Mouse (Mus musculus): ENCODE results near the gene D13Ertd608e. TPM values are rescaled to one million over a fixed set of nuclear protein-coding genes. Genes with fewer than 3 reads are reported as not detected.
A peak's percentile ranks its signal among the peaks of the same experiment; 100 is the strongest.
"Not testable (repeated sequence)": the region's sequence is repeated elsewhere in the genome, so short reads cannot be mapped to it uniquely, and the experiment has no call there.

The D13Ertd608e gene
- total and polyA plus RNA-seq, 2 experiments from 2014 or later, result not detected

DNA sequence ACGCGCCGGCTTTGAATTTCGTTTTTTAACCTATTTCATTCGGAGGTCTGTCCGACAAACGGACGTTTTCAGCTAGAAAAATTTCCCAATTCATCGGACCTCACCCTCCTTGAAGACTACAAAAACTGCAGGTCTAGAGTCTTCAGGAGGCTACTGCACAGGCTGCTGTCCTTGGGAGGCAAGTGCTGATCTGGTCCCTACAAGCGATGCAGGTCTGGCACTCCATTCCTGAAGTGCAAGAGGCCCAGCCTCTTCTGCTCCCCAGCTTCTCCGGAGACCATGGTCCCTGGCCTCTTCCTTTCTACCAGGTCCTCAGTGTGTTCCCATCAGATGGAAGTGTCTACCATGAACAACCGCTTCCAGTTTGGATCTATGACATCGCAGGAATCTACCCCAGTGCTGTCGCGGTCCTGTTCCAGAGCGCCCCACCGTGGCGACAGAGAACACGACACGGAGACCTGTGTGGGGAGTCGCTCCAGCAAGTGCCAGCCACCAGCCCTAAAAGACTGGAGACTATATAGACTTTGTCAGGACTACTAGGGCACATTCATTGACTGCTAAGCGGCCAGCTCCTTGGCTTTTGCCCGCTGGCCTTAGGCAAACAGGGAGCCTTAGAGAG, 2.0 kb downstream of the D13Ertd608e start:
- H3K36me3 ChIP-seq (ENCODE audit: insufficient read depth, low read length); H3K4me3 ChIP-seq (ENCODE audit: low read length); H3K27me3 ChIP-seq (ENCODE audit: insufficient read depth, low read length); H3K9me3 ChIP-seq (ENCODE audit: low read length); H3K4me2 ChIP-seq (ENCODE audit: low read depth, low read length); H3K27ac ChIP-seq; H3K4me1 ChIP-seq (ENCODE audit: insufficient read depth, low read length); H3K9ac ChIP-seq (replicated peaks; ENCODE audit: low read length): not testable (repeated sequence)
- peak; percentile 58 for TF ChIP-seq CTCF (IDR thresholded peaks at IDR 0.05; ENCODE audit: low read depth)
- ATAC-seq (peak; percentile 62), DNase-seq (ENCODE audit: low spot score) (peak; percentile 54)
- 10% methylated on average over 14 of the region's 23 CpGs for WGBS

DNA sequence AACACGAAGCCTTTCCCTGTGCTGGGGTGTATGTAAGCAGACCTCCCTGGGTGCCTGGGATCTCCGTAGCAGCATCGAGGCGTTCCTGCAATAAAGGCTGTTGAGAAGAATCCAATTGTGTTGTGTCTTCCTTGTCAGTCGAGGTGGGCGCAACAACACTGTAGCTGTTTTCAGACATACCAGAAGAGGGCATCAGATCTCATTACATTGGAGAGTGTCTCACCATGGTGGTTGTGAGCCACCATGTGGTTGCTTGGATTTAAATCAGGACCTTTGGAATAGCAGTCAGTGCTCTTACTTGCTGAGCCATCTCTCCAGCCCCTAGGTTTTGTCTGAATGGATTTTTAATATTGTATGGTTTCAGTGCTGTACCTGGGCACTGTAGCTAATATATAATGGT, 4.2 kb downstream of the D13Ertd608e start:
- H3K4me2 ChIP-seq (ENCODE audit: low read depth, low read length); H3K9ac ChIP-seq (replicated peaks; ENCODE audit: low read length); H3K4me3 ChIP-seq (ENCODE audit: low read length); H3K27me3 ChIP-seq (ENCODE audit: insufficient read depth, low read length); H3K27ac ChIP-seq; H3K36me3 ChIP-seq (ENCODE audit: insufficient read depth, low read length); H3K9me3 ChIP-seq (ENCODE audit: low read length); H3K4me1 ChIP-seq (ENCODE audit: insufficient read depth, low read length): not testable (repeated sequence)
- ATAC-seq (peak; percentile 62), DNase-seq (ENCODE audit: low spot score) (peak; percentile 34)
- peak; percentile 67 for TF ChIP-seq CTCF (IDR thresholded peaks at IDR 0.05; ENCODE audit: low read depth)
- 20% methylated on average over 6 of the region's 6 CpGs for WGBS

DNA sequence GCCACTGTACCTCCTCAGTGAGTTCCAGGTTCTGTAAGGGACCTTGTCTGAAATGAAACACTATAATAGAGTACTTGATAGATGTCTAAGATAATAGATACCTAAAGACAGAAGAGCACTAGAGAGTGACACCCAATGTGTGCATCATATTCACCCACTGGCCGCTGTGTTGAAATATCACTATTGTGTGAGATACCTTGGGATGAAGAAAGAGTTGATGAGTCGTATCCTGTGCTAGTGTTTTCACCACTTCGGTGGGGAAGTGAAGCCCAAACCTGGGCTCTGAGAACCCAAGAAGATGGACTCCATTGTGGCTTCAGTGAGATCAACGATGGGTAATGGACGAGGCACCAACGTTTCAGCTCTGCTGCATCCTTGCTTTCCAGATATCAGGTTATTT, 26.6 kb downstream of the D13Ertd608e start:
- not testable (repeated sequence) for H3K9ac ChIP-seq (replicated peaks; ENCODE audit: low read length); H3K27ac ChIP-seq; H3K9me3 ChIP-seq (ENCODE audit: low read length); ATAC-seq; H3K4me2 ChIP-seq (ENCODE audit: low read depth, low read length); DNase-seq (ENCODE audit: low spot score); H3K4me3 ChIP-seq (ENCODE audit: low read length); H3K27me3 ChIP-seq (ENCODE audit: insufficient read depth, low read length); H3K36me3 ChIP-seq (ENCODE audit: insufficient read depth, low read length); H3K4me1 ChIP-seq (ENCODE audit: insufficient read depth, low read length)
- WGBS, result no CpG with 5 or more reads among the region's 6 CpGs

DNA sequence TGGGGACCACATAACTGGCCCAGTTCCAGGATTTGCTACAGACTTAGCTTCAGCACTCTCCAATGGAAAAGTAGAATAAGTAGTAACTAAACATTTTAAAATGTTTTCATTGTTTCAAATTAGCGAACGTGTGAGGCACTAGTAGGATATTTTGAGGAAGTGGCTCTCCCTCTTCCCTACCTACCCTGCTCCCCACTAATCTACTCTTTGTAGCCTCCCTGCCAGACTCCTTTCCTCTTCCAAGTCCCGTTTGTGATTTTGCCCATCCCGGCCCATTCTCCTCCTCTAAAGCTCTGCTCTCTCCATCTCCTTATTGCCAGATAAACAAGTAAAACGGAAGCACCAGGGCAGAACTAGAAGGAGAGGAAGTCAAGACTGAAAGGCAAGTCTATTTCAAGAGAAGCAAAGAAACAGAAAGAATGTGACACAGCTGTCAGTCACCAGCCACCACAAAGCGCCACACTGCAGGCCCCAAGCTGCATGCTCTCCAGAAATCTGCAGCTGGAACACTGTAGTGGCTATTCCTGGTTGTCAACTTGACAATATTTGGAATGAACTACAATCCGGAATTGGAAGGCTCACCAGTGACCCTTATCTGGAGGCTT, 28.7 kb downstream of the D13Ertd608e start:
- not testable (repeated sequence) for ATAC-seq; H3K27me3 ChIP-seq (ENCODE audit: insufficient read depth, low read length); H3K4me2 ChIP-seq (ENCODE audit: low read depth, low read length); H3K4me1 ChIP-seq (ENCODE audit: insufficient read depth, low read length); H3K36me3 ChIP-seq (ENCODE audit: insufficient read depth, low read length); H3K9ac ChIP-seq (replicated peaks; ENCODE audit: low read length); DNase-seq (ENCODE audit: low spot score); H3K9me3 ChIP-seq (ENCODE audit: low read length); H3K4me3 ChIP-seq (ENCODE audit: low read length); H3K27ac ChIP-seq
- WGBS, result 81% methylated on average over 6 of the region's 7 CpGs

DNA sequence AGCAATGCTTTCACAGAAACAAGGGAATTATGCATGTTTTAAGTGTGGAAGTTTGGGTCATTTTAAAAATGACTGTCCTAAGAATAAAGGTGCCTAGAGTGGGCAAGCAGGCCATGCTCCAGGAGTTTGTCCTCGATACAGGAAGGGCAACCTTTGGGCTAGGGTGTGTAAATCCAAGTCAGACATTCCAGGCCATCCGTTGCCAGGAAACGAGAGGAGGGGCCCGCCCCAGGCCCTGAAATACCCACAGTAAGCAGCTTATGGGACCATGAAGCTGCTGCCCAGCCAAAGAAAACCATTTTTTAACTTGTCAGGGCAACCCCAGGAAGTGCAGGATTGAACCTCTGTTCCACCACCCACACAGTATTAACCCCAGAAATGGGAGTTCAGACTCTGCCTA, 51.1 kb downstream of the D13Ertd608e start:
- not testable (repeated sequence) for DNase-seq (ENCODE audit: low spot score); H3K27ac ChIP-seq; H3K9me3 ChIP-seq (ENCODE audit: low read length); H3K4me3 ChIP-seq (ENCODE audit: low read length); H3K4me2 ChIP-seq (ENCODE audit: low read depth, low read length); H3K4me1 ChIP-seq (ENCODE audit: insufficient read depth, low read length); H3K9ac ChIP-seq (replicated peaks; ENCODE audit: low read length); H3K27me3 ChIP-seq (ENCODE audit: insufficient read depth, low read length); ATAC-seq; H3K36me3 ChIP-seq (ENCODE audit: insufficient read depth, low read length)
- 33% methylated on average over 4 of the region's 4 CpGs for WGBS

DNA sequence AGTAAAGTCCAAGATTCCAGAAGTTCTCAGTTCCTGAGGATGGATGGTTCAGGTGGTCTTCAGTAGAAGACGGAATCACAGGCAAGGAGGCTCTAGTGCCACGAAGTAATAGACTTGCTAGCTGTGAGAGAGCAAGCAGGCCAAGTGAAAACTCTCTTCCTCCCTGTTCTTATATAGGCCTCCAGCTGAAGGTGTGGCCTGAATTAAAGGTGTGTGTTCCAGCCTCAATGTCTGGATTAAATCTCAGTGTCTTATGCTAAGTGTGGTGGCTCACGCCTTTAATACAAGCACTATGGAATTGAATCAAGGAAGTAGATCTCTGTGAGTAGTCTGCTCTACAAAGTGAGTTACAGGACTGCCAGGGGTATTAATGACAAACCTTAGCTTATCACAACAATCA, 58.9 kb downstream of the D13Ertd608e start, which contains the start of gene Tcstv1:
Gene Tcstv1 (minus strand): TSS at position 101 of the 400 bp plus-strand sequence.
- not testable (repeated sequence) for H3K27me3 ChIP-seq (ENCODE audit: insufficient read depth, low read length); DNase-seq (ENCODE audit: low spot score); ATAC-seq; H3K4me1 ChIP-seq (ENCODE audit: insufficient read depth, low read length); H3K4me2 ChIP-seq (ENCODE audit: low read depth, low read length); H3K27ac ChIP-seq; H3K36me3 ChIP-seq (ENCODE audit: insufficient read depth, low read length); H3K9ac ChIP-seq (replicated peaks; ENCODE audit: low read length); H3K9me3 ChIP-seq (ENCODE audit: low read length); H3K4me3 ChIP-seq (ENCODE audit: low read length)
- WGBS, result 86% methylated on average over 3 of the region's 3 CpGs

Other genes with a start within 250 kb of the D13Ertd608e start
- 2.2 and 2.4 TPM in 2 replicates for gene Ccl28, start 212.2 kb upstream of the D13Ertd608e start, total RNA-seq (2014; rRNA removed)
- 0.33 and 0.57 TPM in 2 replicates for gene Ccl28, start 212.2 kb upstream of the D13Ertd608e start, polyA plus RNA-seq (2015; fragmentation: Nextera tagmentation; extraction: Ambion mirVana)
- gene Hmgcs1, start 145.6 kb upstream of the D13Ertd608e start, total RNA-seq (2014; rRNA removed), result 230 and 254 TPM in 2 replicates
- gene Hmgcs1, start 145.6 kb upstream of the D13Ertd608e start, polyA plus RNA-seq (2015; fragmentation: Nextera tagmentation; extraction: Ambion mirVana), result 376 and 384 TPM in 2 replicates
- gene Nim1k, start 80.1 kb upstream of the D13Ertd608e start, total RNA-seq (2014; rRNA removed), result 9.8 and 10.3 TPM in 2 replicates
- 7.4 and 8.0 TPM in 2 replicates for gene Nim1k, start 80.1 kb upstream of the D13Ertd608e start, polyA plus RNA-seq (2015; fragmentation: Nextera tagmentation; extraction: Ambion mirVana)
- gene Zfp131, start 45.1 kb upstream of the D13Ertd608e start, total RNA-seq (2014; rRNA removed), result 21.1 and 27.7 TPM in 2 replicates
- 26.3 and 29.6 TPM in 2 replicates for gene Zfp131, start 45.1 kb upstream of the D13Ertd608e start, polyA plus RNA-seq (2015; fragmentation: Nextera tagmentation; extraction: Ambion mirVana)
- 0.47 TPM in 1 of 2 replicates, not detected in the other for gene AF067063, start 5.8 kb upstream of the D13Ertd608e start, total RNA-seq (2014; rRNA removed)
- gene AF067063, start 5.8 kb upstream of the D13Ertd608e start, polyA plus RNA-seq (2015; fragmentation: Nextera tagmentation; extraction: Ambion mirVana), result not detected in 2 replicates
- gene Tcstv1, start 58.8 kb downstream of the D13Ertd608e start, total RNA-seq (2014; rRNA removed), result not detected in 2 replicates
- gene Tcstv1, start 58.8 kb downstream of the D13Ertd608e start, polyA plus RNA-seq (2015; fragmentation: Nextera tagmentation; extraction: Ambion mirVana), result not detected in 2 replicates
- gene Gm21761, start 93.3 kb downstream of the D13Ertd608e start, total RNA-seq (2014; rRNA removed), result not detected in 2 replicates
- gene Gm21761, start 93.3 kb downstream of the D13Ertd608e start, polyA plus RNA-seq (2015; fragmentation: Nextera tagmentation; extraction: Ambion mirVana), result not detected in 2 replicates
- gene B020031M17Rik, start 114.8 kb downstream of the D13Ertd608e start, total RNA-seq (2014; rRNA removed), result not detected in 2 replicates
- not detected in 2 replicates for gene B020031M17Rik, start 114.8 kb downstream of the D13Ertd608e start, polyA plus RNA-seq (2015; fragmentation: Nextera tagmentation; extraction: Ambion mirVana)
- gene Gm36079, start 191.0 kb downstream of the D13Ertd608e start, total RNA-seq (2014; rRNA removed), result not detected in 2 replicates
- not detected in 2 replicates for gene Gm36079, start 191.0 kb downstream of the D13Ertd608e start, polyA plus RNA-seq (2015; fragmentation: Nextera tagmentation; extraction: Ambion mirVana)
- not detected in 2 replicates for gene Gm21188, start 216.2 kb downstream of the D13Ertd608e start, total RNA-seq (2014; rRNA removed)
- gene Gm21188, start 216.2 kb downstream of the D13Ertd608e start, polyA plus RNA-seq (2015; fragmentation: Nextera tagmentation; extraction: Ambion mirVana), result 0.24 TPM in 1 of 2 replicates, not detected in the other

Data from hindbrain, postnatal 0 days (tissue).